Mouse (Mus musculus) adrenal gland, postnatal 36 days (tissue): ENCODE data around the gene Prl2a1. TPM values are rescaled to one million over a fixed set of nuclear protein-coding genes. Genes with fewer than 3 reads are reported as not detected.
"Not testable (repeated sequence)": the region's sequence is repeated elsewhere in the genome, so short reads cannot be mapped to it uniquely, and the experiment has no call there.

Source experiments
- DNase-seq, 2 experiments: peaks; one replicate each; pipeline ENCODE4 v3.0.0; 2021; ENCODE audit warnings: mixed read lengths in 1 of 2
- long read RNA-seq, 2 experiments: library from polyadenylated mRNA; stranded (forward); transcript quantifications; one replicate each; pipeline ENCODE4 v2.0.0; 2021; ENCODE audit warnings: borderline sequencing depth in 2 of 2
- total RNA-seq, 2 experiments: library from RNA; stranded (reverse); gene quantifications; 2 replicates each; pipeline ENCODE4 v1.2.3; 2021

Prl2a1 gene
- total RNA-seq, result not detected
- long read RNA-seq, experiment 1, result 0 reads
- long read RNA-seq, experiment 2, result 0 reads

DNA sequence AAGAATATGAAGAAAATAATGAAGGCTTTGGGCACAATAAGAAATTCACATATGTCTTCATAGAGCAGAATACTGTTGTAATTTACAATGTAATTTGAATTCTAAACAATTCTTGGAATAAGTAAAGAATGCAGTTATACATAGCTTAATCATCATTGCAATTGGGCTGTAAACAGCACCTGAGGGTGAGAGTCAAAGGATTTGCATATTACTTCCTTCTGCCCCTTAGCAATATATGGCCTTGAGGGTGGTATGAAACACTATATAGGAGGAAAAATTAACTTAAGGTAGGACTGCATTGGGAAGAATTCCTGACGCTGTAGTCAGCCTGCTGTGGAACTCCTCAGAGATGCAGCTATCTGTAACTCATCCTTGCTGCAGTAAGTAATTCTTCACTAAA, at the start of gene Prl2a1:
Gene Prl2a1, plus strand, starts transcription at position 301 of the 400 bp plus-strand sequence.
- DNase-seq, result no peak

DNA sequence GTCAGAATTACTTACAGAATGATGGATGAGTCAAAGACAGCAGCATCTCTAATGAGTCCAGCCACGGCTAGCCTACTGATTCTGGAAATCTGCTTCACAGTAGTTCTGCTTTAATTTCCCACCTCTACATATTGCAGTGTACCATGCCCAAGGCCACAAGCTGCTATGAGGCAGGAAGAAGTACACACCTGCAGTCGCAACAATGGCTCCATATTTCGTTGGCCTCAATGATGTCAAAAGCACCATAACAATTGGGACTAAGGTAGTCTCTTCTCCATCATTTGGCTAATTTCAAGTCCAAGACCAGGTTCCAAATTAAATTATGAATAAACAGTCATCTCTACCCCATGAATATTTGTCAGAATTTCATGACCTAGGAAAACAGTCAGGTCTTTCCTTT, 20.8 kb upstream of the Prl2a1 start, which contains the start of gene Prl7c1:
Gene Prl7c1, minus strand, starts transcription at position 101 of the 400 bp plus-strand sequence.
- not testable (repeated sequence) for DNase-seq

DNA sequence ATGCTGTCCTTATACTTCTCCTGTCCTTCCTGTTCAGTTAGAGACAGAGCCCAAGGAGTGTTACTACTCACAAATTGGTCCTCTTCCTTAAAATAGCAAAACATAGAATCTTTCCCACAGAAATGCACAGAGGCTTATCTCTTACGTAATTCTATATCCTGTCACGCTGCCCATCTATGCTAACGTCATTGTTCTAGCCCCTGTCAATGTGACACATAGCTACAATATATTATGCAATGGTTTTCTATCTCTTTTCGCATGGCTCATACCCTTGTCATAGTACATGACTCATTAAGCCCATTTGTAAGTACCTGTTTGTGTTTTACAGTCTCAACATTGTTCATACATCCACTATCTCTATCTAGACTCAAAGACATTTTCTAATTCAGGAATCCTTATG, 2.2 kb upstream of the Prl2a1 start:
- no peak for DNase-seq

DNA sequence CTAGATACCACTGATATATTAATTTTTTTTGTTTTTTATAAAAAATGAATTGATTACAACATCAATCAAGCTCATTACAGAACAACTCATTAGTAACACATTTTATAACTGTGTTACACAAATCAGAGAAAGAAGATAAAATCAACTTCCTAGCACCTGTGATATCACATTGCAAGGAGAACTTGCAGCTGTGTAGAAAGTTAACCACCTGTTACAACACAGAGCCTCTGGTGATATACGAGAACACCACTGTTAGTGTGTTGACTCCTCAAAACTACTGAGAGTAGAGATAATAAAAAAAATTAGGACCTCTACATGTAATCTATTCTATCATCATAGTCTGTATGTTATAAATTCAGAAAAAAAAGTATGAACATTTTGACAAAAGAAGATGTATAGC, 1.3 kb downstream of the Prl2a1 start:
- no peak for DNase-seq

DNA sequence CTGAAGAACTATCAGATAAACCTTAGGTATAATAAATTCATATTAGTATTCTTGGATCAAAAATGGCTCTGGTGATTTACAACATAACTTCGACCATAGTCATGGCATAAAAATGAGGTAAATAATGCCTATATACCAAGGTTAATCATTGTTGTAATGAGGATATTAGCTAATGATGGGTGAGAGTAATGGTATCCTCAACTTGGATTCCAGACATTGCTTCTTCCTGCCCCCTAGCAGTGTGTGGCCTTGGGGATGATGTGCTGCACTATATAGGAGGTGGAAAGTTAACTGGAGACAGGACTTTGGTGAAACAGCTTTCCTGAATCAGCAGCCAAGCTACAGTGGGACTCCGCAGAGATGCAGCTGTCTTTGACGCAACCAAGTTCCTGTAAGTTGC, 47.6 kb downstream of the Prl2a1 start, which contains the start of gene Prl2c1:
Gene Prl2c1, plus strand, starts transcription at position 301 of the 400 bp plus-strand sequence.
- DNase-seq, result no peak

Other genes with a start within 250 kb of the Prl2a1 start
- gene Prl8a9, start 237.0 kb upstream of the Prl2a1 start, total RNA-seq, result not detected
- not detected for gene Prl8a1, start 219.5 kb upstream of the Prl2a1 start, total RNA-seq
- not detected for gene Prl7b1, start 191.1 kb upstream of the Prl2a1 start, total RNA-seq
- not detected for gene Prl7a1, start 159.2 kb upstream of the Prl2a1 start, total RNA-seq
- not detected for gene Prl7a2, start 133.6 kb upstream of the Prl2a1 start, total RNA-seq
- not detected for gene Prl7d1, start 84.9 kb upstream of the Prl2a1 start, total RNA-seq
- not detected for gene Prl7c1, start 20.9 kb upstream of the Prl2a1 start, total RNA-seq
- gene Prl2c1, start 47.7 kb downstream of the Prl2a1 start, total RNA-seq, result not detected
- not detected for gene Prl4a1, start 214.6 kb downstream of the Prl2a1 start, total RNA-seq